Mouse (Mus musculus): Measurements from ENCODE around the gene Calcr.
"Not testable (repeated sequence)": the region's sequence is repeated elsewhere in the genome, so short reads cannot be mapped to it uniquely, and the experiment has no call there.

- not testable (repeated sequence) for TF ChIP-seq CTCF (IDR thresholded peaks at IDR 0.05; ENCODE audit: low read depth, low read length); POLR2A (IDR thresholded peaks at IDR 0.05; ENCODE audit: borderline replicate concordance, low read depth, low read length)
These were observed 86.2 kb downstream of the Calcr start for GRCm38 (mm10) chr6:3678286-3678685.
